Mouse (Mus musculus): ENCODE results near the gene Omt2a. TPM values are rescaled to one million over a fixed set of nuclear protein-coding genes. Genes with fewer than 3 reads are reported as not detected.
"Not testable (repeated sequence)": the region's sequence is repeated elsewhere in the genome, so short reads cannot be mapped to it uniquely, and the experiment has no call there.

Omt2a gene
- not detected for total RNA-seq (2021)

DNA sequence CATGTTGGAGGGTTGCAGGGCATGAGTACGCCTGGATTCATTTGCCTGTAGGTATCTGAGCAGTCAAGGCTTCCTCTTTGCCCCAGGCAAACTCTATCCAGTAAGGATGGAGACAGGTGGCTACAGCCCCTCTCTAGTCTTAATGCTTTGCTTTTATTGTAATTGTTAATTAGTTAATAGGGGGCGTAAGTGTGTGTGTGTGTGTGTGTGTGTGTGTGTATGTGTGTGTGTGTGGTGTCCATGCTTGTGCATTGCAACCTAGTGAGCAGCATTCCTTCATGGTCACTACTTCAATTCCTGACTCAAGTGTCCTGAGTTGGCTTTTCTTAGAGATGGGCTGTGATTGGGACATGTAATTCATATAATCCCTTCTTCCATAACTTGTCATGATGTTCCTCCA is at the start of gene Omt2a:
Omt2a (minus strand) TSS at position 101 of the 400 bp plus-strand sequence.
- no peak for DNase-seq

DNA sequence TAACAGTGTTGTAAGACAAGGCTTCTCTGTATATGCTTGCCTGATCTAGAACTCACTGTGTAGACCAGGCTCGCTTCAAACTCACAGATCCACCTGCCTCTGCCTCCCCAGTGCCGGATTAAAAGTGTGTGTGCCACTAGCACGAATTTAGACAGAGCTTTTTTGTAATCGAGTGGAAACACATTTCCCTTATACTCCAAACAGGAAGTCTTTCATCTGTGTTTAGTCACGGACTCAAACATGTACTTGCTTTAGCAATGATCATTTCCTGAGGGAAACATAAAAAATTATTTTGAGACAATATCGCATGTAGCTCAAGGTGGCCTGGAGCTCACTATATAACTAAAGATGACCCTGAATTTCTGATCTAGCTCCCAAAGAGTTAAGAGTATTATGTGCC is 48.8 kb upstream of the Omt2a start:
- no peak for DNase-seq

DNA sequence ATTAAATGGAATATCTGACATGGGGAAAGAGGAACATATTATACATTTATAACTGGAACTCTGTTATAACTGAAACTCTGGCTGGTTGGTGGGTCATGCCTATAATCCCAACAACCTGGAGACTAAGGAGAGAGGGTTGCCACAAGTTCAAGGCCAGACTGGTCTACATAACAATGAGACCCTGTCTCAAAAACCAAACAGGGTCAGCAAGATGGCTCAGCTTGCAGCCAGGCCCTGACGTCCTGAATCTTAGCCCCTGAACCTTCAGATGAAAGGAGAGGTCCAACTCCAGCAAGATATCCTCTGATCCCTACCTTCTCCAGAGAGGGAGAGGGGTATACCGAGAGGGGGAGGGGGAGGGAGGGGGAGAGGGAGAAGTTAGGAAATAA is 45.9 kb upstream of the Omt2a start:
- DNase-seq, result no peak

DNA sequence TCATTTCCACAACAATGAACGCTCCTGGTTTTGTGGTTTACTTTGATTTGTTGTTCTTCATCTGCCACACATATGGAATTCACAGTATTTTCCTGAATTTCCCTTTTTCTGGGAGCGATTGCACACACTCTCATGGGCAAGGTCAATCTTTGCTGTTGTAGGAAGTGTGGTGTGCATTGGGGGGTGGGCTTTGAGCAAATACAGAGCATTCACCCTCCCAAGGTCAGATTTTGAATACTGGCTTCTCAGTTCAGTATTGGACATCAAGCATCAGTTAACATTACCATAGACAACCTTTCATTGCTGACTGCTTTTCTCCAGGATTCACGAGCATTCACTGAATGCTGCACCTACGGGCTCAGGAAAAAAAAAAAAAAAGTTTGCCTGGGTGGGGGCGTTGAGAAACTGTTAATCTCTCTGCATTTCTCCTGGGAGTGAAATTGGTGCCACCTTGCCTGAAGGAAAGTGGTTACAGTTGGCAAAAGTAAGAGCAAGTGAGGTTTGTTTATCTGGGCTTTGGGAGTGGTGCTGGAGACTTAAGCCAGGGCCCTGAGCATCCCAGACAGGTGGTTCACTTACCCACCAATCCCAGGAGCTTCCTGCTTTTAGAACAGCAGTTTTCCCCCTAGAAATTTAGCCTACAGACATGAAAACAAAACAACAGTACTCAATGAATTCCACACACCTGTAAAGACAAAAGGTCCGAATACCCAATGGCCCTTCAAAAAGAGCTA is 45.3 kb upstream of the Omt2a start:
- no peak for DNase-seq

DNA sequence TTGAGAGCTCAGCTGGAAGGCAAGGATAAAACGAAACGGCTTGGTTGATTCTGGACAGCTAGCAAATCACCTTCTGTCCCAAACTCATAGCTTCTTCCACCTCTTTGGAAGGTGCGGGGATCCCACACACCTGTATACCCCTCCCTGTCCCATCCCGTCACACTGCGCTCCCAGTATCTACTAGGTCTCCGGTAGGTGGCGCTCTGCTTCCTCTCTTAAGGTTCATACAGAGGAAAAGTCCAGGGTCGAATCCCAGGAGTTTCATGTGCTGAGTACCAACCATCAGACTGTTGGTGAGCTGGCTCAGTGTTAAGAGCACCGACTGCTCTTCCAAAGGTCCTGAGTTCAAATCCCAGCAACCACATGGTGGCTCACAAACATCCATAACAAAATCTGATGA is 43.5 kb upstream of the Omt2a start:
- peak; percentile 77 for DNase-seq

DNA sequence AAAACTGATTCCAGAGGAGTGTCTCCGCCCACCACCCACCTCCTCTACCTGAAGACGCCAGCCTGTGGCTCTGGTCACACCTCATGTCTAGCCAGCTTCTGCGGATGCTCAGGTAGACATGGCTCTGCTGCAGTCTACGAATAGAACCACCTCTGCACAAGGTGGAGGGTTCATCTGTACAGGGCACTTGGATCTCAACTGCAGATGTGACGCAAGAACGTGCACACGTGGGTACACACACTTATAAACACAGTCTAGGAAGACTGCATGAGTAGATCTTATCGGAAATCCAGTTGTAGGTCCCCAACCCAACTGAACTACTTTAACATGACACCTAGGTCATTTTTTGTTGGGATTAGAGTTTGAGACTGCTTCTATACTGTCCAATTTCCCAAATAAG is 41.0 kb upstream of the Omt2a start, which contains the start of gene Gsta2:
Gsta2 (minus strand) TSS at position 178 of the 400 bp plus-strand sequence.
- DNase-seq, result no peak

DNA sequence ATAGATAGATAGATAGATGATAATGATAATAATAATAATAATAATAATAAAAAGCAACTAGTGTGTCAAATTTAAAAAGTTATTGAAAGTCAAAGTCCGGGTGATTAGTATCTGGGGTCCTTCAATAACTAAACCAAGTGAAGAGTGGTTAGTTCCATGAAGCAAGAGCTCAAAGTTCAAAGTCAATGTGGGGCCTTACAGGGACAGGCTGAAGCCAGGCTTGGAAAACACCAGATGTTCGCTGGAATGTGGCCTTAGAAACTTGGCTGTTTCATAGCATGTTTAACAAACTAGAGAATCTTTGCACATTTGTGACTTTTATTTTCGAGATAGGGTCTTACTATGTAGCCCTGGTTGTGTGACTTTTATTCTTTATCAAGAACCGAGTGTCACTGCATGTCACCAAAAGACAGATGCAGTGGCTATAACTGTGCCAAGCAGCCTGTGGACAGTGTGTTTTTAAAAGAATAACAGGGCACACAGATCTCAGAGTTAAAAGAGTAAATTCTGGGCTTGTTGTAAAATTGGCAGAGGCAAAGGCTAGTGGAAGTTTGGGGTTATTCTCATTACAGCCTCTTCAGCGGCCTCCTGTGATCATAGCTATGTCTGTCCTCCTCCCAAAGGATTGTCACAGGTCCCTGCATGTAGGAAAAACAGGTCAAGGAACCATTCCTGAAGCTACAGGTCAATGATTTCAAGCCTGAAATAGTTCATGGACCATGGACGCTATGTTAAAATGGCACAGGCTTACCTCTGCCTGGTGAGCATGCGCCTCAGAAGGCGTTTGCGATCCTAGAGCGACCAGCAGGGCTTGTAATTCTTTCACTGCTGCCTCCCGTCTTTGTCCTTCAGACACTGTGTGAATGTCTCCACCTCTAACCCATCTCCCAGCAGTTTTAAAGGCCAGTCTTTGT is 40.3 kb upstream of the Omt2a start:
- DNase-seq, result no peak

DNA sequence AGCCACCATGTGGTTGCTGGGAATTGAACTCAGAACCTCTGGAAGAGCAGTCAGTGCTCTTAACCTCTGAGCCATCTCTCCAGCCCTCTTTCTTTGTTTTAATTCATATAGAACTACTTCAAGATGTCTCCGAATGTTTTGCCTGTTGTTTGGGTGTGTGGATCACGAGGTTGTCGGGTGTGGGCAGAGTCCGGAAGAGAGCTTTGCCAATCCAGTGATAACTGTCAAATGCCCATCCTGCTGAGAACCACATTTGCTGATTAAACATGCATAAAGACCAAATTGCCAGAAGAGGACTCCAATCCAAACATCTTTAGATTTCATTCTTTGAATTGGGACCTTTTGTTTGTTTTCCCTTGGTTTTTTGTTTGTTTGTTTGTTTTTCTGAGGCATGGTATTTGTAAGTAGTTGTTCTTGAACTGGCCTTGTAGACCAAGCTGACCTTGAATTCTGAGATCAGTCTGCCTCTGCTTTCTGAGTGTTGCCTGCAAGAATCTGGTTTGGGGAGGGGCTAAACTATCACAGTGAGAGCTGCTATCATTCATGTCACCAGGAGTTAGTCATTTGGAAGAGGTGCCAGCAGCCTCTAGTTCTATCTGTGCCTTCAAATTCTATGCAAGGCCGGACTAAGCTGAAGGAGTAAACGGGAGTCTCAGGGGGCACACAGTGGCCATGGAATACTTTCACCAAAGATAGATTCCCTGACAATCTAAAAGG is 37.1 kb upstream of the Omt2a start:
- no peak for DNase-seq

DNA sequence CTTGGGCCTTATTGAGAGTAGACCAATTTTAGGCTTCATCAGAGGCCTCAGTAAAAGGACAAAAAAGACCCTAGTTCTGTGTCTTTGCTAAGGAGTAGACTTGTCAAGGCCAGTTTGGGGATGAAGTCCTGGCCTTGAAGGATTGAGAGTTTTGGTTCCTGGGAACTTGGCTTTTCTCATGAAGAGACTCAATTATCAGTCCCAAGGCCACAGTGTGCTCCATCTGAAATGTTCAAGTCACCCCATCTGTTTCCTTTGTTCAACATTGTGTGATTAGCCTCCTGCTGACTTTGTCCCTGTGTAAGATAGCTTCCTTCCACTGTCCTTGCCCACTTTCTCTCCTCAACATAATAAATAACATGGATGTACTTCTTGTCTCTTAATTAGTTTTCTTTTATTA is 35.4 kb upstream of the Omt2a start:
- not testable (repeated sequence) for DNase-seq

DNA sequence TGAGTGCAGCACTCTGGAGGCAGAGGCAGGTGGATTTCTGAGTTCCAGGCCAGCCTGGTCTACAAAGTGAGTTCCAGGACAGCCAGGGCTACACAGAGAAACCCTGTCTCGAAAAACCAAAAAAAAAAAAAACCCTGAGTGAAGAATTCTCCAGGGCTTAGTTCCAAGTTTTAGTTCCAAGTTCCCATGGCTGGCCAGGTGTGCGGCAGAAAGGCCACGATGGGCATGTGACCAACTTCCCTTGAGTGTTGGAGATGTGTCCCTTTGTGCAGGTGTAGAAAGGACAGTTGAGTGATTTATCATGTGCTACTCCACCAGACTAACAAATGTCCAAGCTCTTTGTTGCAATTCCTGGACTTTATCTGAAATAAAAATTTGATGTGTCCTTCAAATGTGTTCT is 34.5 kb upstream of the Omt2a start:
- DNase-seq, result not testable (repeated sequence)

DNA sequence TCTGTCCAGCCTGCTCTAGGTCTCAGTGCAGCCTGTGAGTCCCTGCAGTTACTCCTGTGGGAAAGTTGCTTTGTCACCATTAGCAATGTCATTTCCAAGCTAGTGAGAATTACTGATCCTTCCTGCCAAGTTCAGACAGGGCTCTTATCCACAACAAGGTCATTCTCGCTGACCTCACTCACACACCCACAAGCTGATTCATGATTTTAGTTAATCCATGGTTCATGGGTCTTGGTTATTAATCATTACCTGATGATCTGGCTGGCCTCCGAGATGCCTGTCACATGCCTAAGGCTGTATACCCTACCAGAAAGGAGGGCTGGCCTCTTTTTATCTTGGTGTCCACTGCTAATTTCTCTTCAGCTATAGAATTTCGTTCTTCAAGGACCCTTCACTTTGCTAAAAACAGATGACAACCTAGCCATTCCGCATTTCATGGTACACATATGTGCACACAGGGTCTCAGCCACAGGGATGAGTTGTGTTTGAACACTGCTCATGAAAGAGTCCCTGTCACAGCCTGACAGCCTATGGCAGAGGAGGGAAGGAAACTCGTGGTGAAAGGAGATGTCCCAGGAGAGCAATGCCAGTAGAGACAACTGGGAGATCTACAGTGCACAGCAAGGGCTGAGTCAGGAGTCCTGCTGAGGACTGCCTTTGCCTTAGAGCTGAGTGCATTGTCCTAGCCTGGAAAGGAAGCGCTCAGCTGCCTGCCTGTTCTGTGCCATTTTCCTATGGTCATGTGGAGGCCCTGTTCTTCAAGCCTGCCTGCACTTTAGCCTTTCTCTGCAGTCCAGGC is 33.8 kb upstream of the Omt2a start:
- not testable (repeated sequence) for DNase-seq

DNA sequence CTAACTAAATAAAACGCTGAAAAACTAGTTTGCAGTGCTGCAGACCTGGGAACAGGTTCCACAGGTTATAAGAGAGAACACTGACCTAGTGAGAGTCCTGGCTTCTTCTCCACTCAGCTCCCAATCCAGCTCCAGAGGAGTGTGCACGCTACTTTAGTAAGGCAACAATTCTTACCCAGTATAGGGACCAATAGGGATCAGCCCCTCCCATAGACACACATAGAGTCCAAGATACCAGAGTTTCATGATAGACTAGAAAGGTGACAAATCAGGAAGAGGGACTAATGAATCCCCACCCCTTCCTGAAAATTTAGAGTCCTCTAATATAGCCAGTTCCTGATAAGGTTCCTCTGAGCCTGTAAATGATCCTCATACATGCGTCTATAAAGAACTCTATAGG is 32.4 kb upstream of the Omt2a start:
- DNase-seq, result no peak

DNA sequence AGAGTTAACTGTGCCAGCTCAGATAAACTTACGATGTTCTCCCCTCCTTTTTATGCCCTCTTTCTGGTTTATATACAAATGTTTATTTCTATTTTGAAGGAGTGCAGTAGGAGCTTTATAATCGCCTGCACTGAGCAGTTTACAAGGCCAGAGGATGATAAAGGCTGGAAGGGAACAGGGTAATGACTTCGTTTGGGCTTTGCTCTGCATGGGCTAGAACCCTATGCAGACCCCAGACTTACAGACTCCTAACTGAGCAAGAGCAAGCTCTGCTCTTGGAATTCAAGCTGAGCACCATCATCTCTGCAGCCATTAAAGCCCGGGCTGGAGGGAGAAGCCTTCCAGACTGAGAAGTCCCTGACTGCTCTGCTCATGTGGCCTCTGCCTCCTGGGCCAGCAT is 30.6 kb upstream of the Omt2a start:
- not testable (repeated sequence) for DNase-seq

DNA sequence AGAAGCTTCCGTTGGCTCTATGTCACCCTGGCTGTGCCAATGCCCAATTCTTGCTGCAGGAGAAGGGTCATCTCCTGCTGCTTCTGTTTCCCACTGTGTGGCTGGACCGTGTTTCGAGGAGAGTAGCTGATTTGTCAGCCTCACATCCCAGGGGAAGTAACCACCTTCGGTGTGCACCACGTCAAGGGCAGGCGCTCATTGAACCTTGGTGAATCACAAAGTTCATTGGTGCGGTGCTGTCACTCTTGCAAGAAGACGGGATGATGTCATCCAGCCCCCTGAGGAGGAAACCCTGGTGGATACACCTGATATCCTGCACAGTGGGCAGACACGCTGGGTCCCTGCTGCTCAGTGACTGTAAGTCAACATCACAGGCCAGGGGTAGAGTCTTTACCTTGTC is 28.5 kb upstream of the Omt2a start:
- not testable (repeated sequence) for DNase-seq

DNA sequence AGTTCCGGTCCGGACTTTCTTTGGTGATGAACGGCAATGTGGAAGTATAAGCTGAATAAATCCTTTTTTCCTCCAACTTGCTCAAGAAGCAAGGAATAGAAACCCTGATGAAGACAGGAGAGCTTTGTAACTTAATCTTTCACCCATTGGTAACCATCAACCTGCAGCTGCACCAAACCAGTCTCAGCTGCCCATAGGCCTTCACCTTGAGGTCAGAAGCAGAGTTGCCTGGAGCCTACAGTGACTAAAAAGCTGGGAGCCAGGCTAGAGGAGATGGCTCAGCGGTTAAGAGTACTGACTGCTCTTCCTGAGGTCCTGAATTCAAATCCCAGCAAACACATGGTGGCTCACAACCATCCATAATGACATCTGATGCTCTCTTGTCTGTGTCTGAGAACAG is 27.9 kb upstream of the Omt2a start:
- DNase-seq, result not testable (repeated sequence)

DNA sequence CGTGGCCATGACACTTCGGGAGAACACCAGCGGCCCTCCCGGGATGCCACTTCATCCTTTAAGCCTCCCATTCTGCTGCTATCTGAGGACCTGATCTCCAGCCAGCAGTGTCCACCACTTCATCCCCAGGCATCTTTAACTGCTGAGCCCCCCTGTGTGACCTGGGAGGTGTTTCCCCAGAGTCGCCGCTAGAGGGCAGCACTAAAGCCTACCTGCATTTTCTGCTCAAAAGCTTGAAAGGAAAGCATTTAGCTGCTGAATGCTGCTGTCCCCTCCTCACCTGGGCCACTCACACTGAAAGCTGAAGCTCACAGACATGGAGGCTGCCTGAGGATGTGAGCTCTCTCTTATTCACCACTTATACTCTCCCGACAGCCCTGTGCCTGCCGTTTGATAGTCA is 25.7 kb upstream of the Omt2a start:
- DNase-seq, result peak; percentile 56

DNA sequence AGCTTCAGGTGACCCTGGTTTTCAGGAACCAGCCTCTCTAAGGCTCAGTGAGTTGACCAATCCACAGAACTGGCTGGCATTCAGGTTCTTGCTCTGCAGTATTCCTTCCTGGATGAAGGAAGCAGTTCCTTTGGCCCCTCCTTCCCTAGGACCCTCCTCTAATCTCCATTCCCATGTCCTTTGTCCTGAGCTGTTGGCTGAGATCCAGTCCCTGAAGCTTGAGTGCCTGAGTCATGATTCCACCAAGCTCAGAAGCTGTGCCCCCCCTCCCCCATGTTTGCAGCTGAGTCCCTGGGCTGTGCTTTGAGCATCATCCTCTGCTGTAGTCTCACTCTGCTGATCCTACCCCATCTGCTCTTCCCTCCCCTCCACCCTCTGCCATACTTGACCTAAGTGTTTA is 22.5 kb upstream of the Omt2a start:
- not testable (repeated sequence) for DNase-seq

DNA sequence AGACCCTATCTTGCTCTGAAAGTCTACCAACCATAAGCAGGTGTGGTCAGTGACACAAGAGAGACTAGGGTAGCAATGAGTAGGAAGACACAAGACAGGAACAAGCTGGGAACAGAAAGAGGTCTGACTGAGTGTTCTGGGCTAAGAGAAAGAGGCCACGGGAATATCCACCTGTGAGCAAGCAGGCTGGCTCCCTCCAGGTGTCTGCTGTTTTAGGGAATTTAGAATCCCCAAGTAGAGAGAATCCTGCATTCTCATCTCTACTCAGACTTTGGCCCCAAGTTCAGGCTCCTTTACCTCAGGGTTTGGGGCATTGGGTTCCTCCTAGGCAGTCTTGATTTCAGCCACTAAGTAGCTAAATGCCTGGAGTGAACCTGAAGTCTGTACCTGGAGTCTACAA is 12.7 kb upstream of the Omt2a start, which contains the start of gene Omt2b:
Omt2b (plus strand) TSS at position 301 of the 400 bp plus-strand sequence.
- not testable (repeated sequence) for DNase-seq

DNA sequence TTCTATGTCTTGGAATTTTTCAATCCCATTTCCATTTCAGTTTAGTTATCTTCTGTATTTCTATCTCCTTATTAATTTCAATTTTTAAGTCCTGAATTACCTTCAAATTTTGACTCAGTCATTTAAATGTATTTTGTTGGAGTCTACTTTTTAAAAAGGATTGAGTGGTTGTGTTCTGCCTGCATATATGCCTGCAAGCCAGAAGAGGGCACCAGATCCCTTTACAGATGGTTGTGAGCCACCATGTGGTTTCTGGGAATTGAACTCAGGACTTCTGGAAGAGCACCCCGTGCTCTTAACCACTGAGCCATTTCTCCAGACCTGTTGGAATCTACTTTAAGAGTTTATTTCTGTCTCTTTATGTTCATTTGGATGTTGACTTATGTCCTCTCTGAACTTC is 4.9 kb upstream of the Omt2a start:
- no peak for DNase-seq

DNA sequence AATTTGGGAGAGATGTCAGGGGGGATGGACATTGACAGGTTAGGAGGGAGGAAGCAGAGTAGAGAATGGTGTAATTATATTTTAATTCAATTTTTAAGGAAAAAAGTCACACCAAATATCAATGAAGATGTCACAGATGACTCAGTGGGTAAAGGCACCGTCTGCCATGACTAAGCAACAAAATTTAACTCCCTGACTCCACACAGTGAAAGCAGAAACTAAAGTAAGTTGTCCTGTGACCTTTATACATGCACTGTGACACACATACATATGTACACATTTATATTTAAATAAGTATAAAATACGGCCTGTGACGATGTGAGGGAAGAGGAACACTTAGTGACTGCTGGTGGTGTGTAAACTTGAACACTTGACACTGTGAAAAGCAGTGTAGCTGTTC is 6.5 kb downstream of the Omt2a start:
- not testable (repeated sequence) for DNase-seq

DNA sequence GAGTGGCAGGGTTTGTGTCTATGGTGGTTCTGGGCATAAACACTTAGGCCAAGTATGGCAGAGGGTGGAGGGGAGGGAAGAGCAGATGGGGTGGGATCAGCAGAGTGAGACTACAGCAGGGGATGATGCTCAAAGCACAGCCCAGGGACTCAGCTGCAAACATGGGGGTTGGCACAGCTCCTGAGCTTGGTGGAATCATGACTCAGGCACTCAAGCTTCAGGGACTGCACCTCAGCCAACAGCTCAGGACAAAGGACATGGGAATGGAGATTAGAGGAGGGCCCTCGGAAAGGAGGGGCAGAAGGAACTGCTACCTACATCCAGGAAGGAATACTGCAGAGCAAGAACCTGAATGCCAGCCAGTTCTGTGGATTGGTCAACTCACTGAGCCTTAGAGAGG is 15.5 kb downstream of the Omt2a start:
- DNase-seq, result not testable (repeated sequence)

DNA sequence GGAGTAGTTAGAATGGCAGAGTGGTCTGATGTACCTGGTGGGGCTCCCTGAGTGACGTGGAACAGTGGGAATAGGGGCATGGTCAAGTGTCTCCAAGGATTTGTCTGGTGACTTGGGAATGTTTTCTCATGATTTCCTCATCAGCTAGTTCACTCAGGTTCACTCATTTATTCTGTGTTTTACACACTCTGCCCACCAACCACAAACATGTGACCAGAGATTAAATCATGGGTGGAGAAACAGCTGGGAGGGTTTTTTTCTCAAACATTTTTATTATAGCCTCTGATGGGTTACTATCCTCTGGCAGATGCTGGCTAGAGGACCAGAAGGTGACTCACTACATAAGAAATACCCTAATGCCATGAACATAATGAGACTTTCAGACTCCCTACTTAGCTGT is 16.4 kb downstream of the Omt2a start:
- no peak for DNase-seq
